Mouse (Mus musculus): Measurements from ENCODE around the gene Cyb5r4.

GRCm38 (mm10) chr9:87118996-87119395, 97.2 kb downstream of the Cyb5r4 start:
- TF ChIP-seq EP300 (optimal IDR thresholded peaks at IDR 0.05) (no peak), CTCF (IDR thresholded peaks at IDR 0.05; ENCODE audit: low read depth) (no peak)
